Mouse (Mus musculus): Measurements from ENCODE around the gene Esrp2. TPM values are rescaled to one million over a fixed set of nuclear protein-coding genes. Genes with fewer than 3 reads are reported as not detected.

Esrp2 gene
- total RNA-seq, 2 experiments from 2014 or later, result not detected

DNA sequence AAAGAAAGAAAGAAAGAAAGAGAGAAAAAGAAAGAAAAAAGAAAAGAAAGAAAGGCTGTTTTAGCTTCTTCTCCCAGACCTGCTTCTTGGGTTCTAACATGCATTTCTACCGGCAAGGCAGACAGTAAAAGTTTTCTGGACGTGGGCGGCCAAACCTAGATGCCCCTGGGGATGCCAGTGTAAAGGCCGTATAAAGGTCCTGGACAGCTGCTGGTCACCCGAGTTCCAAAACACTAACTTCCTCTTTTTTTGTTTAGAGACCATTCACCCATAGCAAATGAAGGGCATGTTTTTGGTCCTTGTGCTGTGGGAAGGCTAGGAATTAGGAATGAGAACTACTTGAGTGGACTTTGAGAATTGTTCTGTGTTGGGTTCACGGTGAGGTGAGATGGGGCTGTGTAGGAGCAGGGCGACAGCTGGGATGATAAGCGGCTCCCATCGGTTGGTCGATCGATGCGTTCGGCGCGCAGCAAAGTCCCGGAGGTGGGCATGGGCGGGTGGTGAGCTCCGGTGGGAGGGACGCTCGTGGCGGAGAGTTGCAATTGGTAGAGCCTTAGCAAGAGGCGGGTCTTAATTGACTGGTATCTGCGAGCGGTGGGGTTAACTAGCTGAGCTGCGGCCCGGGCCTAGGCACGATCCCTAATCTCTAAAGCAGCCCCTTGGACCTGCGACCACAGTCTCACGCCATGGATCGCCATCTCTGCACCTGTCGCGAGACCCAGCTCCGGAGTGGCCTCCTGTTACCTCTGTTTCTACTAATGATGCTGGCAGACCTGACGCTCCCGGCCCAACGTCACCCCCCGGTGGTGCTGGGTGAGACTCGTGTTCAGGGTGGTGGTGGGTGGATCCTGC is 13.3 kb upstream of the Esrp2 start, which contains the start of gene Pla2g15:
Pla2g15 (plus strand) TSS at position 599 of the 852 bp plus-strand sequence.
- peak; percentile 94 to 95 for DNase-seq (ENCODE audit: extremely low spot score in 1 of 2, low spot score in 2 of 2)
- intact Hi-C loops (cut with DNase I), result no loop called here

GRCm38 (mm10) chr8:106149025-106149424 is 12.3 kb upstream of the Esrp2 start:
- intact Hi-C loops (cut with DNase I), result no loop called here
- no peak for DNase-seq (ENCODE audit: extremely low spot score in 1 of 2, low spot score in 2 of 2)

DNA sequence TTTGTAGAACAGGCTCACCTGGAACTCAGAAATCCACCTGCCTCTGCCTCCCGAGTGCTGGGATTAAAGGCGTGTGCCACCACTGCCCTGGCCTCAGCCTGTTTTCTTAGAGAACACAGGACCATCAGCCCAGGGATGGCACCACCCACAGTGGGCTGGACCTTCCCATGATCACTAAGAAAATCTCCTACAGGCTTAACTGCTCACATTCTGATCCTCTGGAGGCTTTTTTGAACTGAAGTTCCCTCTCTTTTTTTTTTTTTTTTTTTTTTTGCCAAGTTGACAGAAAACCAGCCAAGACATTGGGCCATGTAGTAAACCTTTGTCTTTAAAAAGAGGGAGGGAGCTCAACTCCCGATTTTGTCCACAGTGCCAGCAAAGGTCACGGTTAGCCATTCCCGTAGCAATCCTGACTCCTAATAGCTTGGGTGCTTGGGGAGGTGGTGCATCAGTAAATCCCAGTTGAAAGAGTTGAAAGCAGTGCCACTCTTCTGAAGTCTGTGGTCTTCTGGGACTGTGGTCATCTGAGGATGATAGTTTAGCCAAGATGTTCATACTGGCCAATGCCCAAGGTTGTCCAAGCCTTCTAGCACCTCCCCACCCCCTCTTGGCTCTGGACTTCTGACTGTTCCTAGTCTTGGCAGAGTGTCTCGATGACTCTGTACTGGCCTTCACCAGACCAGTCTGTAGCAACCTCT is 11.2 kb upstream of the Esrp2 start:
- no peak for DNase-seq (ENCODE audit: extremely low spot score in 1 of 2, low spot score in 2 of 2)
- intact Hi-C loops (cut with DNase I), result no loop called here

DNA sequence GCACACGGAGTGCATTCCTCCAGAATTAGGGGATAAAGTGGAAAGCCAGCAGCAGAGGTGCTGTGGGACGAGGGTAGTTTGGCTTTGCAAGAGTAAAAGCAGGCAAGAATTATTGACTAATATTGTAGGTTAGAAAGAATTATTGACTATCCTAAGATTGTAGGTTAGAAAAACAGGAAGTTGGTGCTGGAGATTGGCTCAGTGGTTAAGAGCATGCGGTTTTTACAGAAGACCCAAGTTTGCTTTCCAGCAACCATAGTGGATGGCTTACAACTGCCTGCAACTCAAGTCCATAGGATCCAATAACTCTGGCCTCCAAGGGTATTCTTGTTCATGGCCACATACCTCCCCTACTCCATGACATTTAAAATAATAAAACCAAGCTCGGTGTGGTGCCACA is 9.2 kb upstream of the Esrp2 start:
- intact Hi-C loops (cut with DNase I), result no loop called here
- no peak for DNase-seq (ENCODE audit: extremely low spot score in 1 of 2, low spot score in 2 of 2)

DNA sequence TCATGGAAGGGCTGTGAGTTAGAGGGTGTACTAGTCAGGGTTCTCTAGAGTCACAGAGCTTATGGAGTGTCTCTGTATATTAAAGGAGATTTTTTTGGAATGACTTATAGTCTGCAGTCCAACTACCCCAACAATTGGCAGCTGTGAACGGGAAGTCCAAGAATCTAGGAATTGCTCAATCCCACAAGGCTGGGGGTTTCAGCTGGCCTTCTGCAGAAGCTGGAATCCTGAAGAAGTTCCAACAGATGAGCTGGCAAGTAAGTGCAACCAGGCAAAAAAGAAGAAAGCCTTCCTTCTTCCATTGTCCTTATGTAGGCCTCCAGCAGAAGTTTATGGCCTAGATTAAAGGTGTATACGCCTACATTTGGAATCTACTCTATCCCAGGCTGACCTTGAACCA is 8.6 kb upstream of the Esrp2 start:
- no peak for DNase-seq (ENCODE audit: extremely low spot score in 1 of 2, low spot score in 2 of 2)
- intact Hi-C loops (cut with DNase I), result no loop called here

GRCm38 (mm10) chr8:106140769-106141168 is 4.0 kb upstream of the Esrp2 start:
- DNase-seq (ENCODE audit: extremely low spot score in 1 of 2, low spot score in 2 of 2), result peak; percentile 64 to 69
- intact Hi-C loops (cut with DNase I), result loop anchor here (5.0 kb wide), 1 partner anchor 57 kb away; no protein-coding TSS in a partner anchor

DNA sequence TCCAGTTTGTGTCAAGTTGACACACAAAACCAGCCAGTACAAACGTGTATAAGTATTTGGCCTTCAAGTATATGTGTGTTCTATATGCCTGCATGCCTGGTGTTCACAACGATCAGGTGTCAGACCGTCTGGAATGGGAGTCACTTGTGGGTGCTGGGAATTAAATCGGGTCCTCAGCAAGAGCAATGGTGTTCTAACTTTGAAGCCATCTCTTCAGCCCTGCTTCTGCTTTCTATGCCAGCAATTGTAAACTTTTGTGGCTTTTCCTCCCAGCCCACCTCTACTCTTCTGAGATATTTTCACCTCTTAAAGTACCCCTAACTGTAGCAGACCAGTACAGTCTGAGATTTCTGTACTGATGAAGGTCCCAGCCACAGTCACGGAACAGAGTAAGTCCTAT is 3.4 kb upstream of the Esrp2 start:
- intact Hi-C loops (cut with DNase I), result loop anchor here (5.0 kb wide), 1 partner anchor 57 kb away; no protein-coding TSS in a partner anchor
- no peak for DNase-seq (ENCODE audit: extremely low spot score in 1 of 2, low spot score in 2 of 2)

GRCm38 (mm10) chr8:106138616-106139015 is 1.8 kb upstream of the Esrp2 start:
- intact Hi-C loops (cut with DNase I), result no loop called here
- no peak for DNase-seq (ENCODE audit: extremely low spot score in 1 of 2, low spot score in 2 of 2)

DNA sequence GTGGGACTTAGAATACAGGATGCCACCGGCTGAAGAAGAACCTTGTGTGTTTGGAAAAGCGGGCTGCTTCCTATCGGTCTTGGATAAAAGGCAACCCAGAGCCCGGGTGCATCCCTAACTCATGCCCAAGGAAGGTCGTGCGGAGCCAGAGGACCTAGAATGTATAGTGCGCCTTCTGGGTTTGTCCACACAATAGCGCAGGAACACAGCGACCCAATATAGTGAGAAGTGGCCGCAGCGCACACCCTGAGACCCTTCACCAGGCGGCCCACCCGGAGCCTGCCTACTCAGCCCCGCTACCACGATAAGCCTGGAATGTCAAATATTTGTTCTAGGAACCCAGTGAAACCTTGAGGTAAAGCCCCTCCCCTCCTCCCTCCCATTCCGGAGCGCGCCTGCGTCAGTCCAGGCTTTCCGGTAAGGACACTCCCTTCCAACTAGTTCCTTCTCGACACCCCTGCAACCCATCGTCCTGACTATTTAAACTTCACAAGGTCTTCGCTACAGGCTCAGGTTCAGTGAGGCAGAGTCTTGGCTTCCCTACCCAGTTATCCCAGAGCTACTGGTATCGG is 1.2 kb upstream of the Esrp2 start:
- DNase-seq (ENCODE audit: extremely low spot score in 1 of 2, low spot score in 2 of 2), result peak in 1 of 2 experiments; percentile 62

GRCm38 (mm10) chr8:106137218-106137905 is 588 bp upstream of the Esrp2 start:
- no peak for DNase-seq (ENCODE audit: extremely low spot score in 1 of 2, low spot score in 2 of 2)
- intact Hi-C loops (cut with DNase I), result no loop called here

More for the DNA sequence above, 1.2 kb upstream of the Esrp2 start:
- intact Hi-C loops (cut with DNase I), result no loop called here

GRCm38 (mm10) chr8:106135672-106136071 is 1.1 kb downstream of the Esrp2 start:
- intact Hi-C loops (cut with DNase I), result no loop called here
- DNase-seq (ENCODE audit: extremely low spot score in 1 of 2, low spot score in 2 of 2), result no peak

DNA sequence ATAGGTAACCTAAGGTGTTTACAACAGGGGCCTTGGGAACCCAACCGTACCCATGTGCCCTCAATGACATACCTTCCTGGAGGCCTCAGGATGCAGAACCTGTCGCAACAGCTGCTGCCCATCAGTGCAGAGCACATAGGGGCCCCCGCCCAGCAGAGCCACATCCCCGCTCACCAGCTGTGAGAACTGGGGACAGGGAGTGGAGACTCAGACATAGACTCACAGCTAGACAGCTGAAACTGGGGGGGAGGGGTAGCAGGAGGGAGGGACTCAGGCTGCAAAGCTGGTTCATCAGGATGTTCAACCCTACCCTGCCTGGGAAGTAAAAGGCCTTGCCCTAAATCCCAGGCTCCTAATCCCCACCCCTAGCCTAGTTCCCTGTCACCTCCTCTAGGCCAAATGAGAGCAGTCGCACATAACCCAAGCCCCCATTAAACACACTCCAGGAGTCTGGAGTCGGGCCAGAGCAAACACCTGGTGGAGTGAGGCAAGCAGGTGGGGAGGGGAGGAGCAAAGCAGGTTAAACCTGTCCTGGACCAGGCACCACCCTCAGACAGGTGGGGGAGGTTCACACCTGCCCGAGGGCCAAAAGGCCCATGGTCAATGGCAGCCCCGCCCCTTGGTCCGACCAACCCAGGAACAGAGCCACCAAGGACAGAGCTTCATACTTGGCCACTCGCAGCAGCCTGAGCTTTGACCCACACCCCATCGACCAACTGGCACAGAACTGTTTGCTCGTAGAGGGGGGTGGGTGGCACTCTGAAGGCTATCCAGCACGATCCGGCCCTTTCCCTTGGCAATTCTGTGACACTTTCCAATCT is 1.8 kb downstream of the Esrp2 start:
- DNase-seq (ENCODE audit: extremely low spot score in 1 of 2, low spot score in 2 of 2), result no peak
- intact Hi-C loops (cut with DNase I), result no loop called here

- intact Hi-C loops (cut with DNase I), result no loop called here
- no peak for DNase-seq (ENCODE audit: extremely low spot score in 1 of 2, low spot score in 2 of 2)
Observed at GRCm38 (mm10) chr8:106133946-106134345, 2.8 kb downstream of the Esrp2 start.

DNA sequence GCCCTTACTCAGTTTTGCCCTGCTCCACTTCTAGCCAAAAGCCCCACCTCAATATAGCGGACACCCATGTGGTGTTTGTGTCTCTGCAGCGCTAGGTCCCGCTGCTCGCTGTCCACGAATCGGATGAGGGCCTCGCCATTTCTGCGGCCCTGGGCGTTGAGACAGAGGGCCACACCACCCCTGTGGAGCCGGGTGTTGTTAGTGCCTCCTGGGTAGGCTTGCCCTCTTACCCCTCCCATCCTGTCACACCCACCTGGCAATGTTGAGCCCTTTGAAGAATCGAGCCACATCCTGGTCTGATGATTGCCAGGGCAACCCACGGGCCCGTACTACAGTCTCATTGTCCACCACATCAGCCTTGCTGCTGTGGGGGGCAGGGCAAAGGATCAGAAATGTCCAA is 3.2 kb downstream of the Esrp2 start:
- intact Hi-C loops (cut with DNase I), result no loop called here
- DNase-seq (ENCODE audit: extremely low spot score in 1 of 2, low spot score in 2 of 2), result peak in 1 of 2 experiments; percentile 43

GRCm38 (mm10) chr8:106132356-106132755 is 4.4 kb downstream of the Esrp2 start:
- no peak for DNase-seq (ENCODE audit: extremely low spot score in 1 of 2, low spot score in 2 of 2)
- intact Hi-C loops (cut with DNase I), result no loop called here

- intact Hi-C loops (cut with DNase I), result no loop called here
- DNase-seq (ENCODE audit: extremely low spot score in 1 of 2, low spot score in 2 of 2), result no peak
Observed at GRCm38 (mm10) chr8:106131488-106132222, 5.1 kb downstream of the Esrp2 start.

GRCm38 (mm10) chr8:106131021-106131420 is 5.8 kb downstream of the Esrp2 start:
- intact Hi-C loops (cut with DNase I), result no loop called here
- DNase-seq (ENCODE audit: extremely low spot score in 1 of 2, low spot score in 2 of 2), result no peak

GRCm38 (mm10) chr8:106130505-106130904 is 6.3 kb downstream of the Esrp2 start:
- intact Hi-C loops (cut with DNase I), result no loop called here
- DNase-seq (ENCODE audit: extremely low spot score in 1 of 2, low spot score in 2 of 2), result no peak
